Mouse (Mus musculus) NIH3T3 (cell line): Measurements from ENCODE around the gene Qtrt1.

Experiments
- DNase-seq: peaks from one replicate; pipeline ENCODE4 v3.0.0-alpha.2; 2012; ENCODE audit warnings: low read depth

Qtrt1 gene

DNA sequence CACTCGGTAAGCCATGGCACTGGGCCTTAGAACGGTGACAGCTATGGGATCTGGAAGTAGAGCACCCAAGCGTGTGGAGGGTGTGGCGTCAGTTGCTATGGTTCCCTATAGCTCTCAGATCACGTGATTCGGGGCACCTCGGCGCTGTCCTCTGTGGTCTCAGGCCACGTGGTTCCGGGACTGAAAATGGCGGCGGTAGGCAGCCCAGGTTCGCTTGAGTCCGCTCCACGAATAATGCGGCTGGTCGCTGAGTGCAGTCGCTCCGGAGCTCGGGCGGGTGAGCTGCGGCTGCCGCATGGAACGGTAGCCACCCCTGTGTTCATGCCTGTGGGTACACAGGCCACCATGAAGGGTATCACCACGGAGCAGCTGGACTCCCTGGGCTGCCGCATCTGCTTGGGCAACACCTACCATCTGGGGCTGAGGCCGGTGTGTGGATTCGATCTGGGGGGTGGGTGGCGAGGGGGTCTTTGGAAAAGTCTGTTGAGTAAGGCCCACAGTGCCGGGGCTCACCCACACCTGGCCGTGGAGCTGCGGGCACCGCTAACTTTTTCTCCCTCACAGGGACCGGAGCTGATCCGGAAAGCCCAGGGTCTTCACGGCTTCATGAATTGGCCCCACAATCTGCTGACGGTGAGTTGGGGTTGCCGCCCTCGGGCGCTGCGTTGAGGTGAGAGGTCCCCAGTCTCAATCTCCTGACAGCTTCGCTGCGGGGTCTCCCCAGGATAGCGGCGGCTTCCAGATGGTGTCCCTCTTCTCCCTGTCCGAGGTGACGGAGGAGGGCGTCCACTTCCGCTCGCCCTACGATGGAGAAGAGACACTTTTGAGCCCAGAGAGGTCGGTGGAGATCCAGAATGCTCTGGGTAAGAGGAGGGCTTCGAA is at the start of gene Qtrt1:
TSS of gene Qtrt1 (plus strand) at position 169 of the 882 bp plus-strand sequence.
- DNase-seq, result peak; percentile 86

DNA sequence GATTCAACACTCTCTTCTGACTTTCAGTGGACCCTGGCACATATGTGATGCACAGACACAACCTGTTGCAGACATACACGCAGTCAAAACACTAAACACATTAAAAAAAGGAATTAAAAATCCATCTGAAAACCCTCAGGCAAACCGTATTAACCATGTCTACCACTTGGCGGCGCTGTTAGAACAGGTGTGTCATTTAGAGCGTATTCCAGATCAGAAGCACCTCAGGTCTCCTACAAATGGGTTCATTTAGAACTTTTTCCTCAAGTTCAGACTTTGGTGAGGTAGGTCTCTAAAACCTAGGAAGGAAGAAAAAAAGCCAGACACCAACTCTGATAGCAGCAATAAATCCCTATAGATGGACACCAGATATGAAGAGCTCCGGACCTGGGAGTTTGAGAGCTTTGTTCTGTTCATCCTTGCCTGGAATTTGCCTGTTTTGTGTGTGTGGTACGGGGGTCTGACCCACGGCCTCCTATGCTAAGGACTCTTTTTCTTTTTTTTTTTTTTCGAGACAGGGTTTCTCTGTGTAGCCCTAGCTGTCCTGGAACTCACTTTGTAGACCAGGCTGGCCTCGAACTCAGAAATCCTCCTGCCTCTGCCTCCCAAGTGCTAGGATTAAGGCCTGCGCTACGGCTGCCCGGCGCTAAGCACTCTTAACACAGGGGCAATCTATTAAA is 45.0 kb upstream of the Qtrt1 start:
- DNase-seq, result peak; percentile 78

DNA sequence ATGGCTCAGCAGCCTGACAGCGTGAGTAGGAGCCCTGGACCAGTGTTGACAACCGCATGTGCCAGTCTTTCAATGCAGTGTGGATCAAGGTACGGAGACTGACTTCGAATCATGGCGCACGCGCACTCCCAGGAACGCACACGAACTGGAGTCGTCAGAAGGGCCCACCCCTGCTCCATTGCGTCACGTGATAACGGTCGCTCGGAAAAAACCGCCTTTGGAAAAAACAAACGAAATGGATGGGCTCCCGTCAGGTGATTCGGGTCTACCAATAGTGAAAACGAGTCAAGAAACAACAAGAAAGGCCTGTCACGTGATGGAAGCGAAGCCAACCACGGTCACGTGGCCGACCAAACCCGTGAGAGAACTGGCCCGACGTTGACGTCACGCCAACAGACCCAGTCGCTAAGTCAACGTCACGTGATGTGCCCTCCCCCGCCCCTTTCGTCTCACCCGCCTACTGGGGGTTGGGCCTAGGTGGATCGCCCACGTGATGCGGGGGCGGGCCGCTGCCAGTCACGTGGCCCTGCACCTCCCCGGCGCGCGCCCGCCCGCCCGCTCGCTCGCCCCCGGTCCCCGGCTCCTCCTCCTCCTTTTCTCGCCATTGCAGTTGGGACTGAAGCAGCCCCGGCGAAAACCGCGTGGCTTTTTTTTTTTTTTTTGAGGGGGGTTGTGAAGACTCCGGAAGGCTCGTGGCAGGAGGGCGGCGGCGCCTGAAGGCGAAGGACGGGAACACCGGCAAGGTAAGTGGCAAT is 44.1 kb upstream of the Qtrt1 start, which contains the start of gene Ilf3:
TSS of gene Ilf3 (plus strand) at position 515 of the 755 bp plus-strand sequence.
- DNase-seq, result peak; percentile 99

DNA sequence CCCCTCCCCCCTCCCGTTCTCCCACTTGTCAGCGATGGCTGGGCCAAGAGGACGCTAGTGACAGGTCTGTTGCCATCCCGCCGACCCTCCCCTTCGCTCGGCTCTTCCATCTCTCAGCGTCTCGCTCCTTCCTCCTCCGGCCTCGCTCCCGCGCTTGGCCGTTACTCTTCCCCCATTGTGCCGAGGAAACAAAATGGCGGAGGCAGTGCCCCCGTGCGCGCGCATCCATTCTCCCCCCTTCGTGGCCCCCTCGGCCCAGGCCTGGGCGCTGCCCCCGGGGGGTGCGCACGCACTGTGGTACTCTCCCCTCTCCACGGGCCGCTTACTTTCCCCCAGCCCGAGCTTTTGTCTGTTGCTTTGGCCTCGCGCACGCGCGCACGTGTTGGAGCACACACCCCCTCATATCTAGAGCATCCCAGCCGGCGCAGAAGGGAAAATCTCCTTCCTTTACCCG is 43.5 kb upstream of the Qtrt1 start:
- peak; percentile 86 for DNase-seq

DNA sequence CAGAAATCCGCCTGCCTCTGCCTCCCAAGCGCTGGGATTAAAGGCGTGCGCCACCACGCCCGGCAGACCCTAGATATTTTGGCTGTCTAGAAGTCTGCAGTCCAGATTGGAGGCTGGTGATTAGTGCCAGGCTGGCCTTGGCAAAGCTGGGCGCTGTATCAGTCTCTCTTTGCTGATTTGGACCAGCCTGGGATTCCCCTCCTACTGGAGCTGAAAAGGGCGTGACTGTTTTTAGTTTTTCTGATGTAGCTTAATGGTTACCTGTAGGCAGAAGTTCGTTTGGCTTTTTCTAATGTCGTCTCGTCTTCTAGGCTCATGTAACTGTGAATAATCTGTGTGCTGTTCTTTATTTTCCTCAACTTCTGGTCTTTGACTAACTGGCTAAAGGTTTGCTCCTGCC is 42.6 kb upstream of the Qtrt1 start:
- no peak for DNase-seq

DNA sequence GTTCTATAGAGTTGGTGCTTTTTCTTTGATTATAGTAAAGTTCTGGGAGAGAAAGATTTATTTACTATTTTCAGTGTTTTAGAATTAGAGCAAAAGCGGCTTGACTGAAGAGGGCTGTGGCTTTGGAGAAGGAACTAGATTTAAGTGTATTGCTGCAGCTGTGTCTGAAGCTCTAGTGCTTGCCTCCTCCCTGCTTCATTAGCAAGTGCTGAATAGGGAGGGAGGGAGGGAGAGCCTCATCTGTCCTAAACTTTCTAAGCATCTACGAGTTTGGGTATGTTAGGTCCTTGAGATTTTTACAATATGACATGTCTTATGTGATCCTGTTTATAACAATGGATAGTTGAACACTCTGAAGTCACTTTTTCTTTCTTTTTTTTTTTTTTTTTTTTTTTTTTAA is 40.8 kb upstream of the Qtrt1 start:
- no peak for DNase-seq

DNA sequence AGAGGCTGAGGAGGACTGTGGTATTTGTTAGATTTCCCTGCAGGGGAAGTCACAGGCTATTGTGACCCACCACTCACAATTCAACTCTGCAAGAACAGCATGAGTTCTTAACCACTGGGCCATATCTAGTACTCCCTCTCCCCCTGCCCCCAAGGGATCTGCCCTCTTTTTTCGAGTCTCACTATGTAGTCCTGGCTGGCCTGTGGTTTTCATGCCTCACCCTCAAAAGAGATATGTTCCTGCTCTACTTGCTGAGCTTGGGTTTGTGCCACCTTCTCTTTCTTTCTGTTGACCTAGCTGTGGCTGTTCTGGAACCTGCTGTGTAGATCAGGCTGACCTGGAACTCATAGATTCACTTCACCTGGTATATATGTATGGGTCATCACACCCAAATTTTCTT is 39.1 kb upstream of the Qtrt1 start:
- DNase-seq, result no peak

DNA sequence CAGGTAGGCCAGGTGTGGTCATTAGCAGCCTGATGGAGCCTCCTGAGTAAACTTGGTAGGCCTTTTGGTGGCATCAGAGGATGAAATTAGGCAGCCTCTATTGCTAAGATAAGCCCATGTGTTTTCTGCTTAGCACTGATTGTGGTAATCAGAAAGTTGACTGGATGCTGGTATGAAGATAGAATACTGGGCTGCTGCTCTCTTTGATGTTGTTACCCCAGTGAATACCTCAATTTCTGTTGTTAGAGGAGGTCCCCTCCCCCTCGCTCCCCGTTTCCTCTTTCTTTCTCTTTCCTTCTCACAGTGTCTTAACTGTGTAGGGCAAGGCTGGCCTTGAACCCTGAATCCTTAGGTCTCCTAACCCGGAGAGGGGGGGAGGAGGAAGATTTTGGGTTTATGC is 32.4 kb upstream of the Qtrt1 start:
- DNase-seq, result no peak

DNA sequence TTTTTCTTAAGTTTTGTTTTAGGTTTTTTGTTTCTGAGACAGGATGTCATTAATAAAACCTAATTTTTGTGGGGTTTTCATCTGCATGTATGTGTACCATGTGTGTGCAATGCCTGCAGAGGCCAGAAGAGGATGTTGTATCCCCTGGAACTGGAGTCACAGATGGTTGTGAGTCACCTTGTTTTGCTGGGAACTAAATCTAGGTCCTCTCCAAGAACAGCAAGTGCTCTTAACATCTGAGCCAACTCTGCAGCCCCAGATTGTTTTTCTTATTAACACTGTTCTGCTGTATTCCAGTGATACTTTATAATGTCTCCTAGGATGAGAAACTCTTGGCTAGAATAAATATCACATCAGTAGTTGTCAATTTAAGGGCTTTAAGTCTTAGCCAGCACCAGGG is 30.8 kb upstream of the Qtrt1 start:
- no peak for DNase-seq

DNA sequence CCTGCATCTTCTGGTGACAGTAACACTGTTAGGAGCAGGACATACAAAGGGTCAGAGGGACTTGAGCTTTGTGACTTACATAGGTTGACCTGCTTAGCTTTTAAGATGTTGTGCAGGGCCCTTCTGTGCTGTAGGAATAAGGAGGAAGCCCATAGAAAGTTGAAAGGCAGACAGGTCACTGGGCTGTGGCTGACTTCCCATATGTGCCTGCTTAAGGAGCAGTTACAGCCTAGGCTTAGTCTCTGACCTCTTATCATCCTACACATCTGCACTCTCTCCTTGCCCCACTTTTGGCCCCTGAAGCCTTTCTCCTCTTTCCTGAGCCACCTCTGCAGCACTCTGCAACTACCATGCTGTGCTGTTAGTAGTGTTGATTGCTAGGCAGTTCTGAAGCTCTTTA is 27.7 kb upstream of the Qtrt1 start:
- no peak for DNase-seq

DNA sequence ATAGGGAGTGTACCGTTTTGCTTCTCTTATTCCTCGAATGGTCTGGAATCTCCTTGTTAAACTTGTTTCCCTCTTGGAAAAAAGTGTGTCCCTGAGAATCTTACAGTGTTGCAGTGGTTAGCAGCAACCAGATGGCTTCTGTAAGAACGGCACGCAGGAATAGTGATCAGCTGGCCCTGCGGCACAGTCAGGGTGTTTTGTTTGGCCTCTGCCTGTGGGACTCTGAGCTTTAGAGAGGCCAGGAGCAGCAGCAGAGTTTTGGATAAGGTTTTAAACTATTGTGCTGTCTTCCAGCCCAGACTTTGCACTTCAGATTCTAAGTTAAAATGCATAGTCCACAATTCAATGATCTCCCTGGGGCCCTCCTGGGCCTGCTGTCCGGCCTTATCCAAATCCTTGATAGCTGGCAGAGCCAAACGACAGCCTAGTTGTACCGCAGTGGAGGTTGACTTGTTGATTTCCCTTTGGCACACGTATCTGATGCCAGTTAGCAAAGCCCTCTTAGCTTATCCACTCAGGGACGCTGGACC is 18.9 kb upstream of the Qtrt1 start:
- no peak for DNase-seq

DNA sequence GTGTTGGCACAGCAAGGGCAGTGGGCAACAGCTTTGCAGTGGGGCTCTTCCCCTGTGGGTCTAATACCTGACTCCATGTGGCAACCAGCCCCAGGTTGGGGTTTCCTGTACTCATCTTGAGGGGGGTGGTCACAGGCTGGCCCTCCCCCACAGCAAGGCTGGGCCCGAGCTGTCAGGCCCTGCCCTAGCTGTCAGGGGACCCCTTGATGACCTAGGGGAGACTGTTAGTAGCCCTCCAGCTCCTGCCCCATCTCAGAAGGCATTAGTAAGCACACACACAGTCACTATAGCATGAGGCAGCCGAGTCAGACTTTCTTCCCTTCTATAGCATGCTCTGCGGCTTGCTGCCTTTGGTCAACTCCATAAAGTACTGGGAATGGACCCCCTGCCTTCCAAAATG is 15.9 kb upstream of the Qtrt1 start:
- no peak for DNase-seq

DNA sequence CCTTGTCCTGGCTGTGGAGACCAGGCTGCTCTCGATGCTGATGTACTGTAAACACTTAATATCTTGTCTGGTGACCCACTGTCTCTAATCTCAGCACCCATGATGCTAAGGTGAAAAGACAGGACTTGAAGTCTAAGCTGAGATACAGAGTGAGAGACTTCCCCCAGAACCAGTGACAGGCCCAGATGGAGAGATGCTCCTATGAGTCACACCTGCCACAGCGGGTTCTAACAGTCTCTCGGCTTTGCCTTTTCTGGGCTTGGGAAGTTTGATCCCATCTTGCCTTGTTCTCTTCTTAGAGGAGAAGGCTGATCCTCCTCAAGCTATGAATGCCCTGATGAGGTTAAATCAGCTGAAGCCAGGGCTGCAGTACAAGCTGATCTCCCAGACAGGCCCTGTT is 14.5 kb upstream of the Qtrt1 start:
- DNase-seq, result no peak

DNA sequence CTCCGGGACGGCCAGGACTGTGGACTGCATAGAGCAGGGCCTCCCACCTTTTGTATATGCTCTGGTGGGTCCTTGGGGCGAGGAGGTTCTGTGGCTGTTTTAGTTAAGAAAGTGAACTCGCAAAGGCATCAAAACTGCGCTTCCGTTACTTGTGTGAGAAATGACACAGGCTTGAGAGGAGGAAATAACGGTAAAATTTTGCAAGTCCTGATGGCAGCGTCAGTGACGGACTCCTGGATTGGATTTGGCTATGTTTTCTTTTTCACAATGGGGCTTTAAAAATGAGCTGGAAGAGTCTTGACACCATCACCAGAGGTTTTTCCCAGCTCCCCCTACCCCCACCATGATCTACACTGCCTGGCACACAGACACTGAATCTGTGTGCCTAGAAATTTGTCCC is 10.6 kb upstream of the Qtrt1 start:
- DNase-seq, result no peak

DNA sequence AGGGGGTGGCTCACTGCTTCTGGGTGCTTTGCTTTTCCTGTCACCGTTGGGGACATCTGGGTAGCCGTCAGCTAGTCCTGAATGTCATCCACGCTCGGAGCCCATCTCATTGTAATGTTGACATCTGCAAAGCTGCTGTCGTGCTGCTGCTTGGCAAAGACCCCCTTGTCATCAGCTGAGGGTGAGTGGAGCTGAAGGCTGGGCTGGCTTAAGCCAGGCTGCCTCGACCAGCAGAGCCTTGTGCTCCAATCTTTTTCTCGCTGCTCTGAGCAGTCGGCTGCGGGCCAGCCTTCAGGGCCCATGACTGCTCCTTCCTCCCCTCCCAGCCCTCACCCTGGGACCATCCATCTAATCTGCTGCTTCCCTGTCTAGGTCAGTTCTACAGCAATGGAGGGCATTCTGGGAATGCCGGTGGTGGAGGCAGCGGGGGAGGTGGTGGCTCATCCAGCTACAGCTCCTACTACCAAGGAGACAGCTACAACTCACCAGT is 8.8 kb upstream of the Qtrt1 start:
- no peak for DNase-seq

DNA sequence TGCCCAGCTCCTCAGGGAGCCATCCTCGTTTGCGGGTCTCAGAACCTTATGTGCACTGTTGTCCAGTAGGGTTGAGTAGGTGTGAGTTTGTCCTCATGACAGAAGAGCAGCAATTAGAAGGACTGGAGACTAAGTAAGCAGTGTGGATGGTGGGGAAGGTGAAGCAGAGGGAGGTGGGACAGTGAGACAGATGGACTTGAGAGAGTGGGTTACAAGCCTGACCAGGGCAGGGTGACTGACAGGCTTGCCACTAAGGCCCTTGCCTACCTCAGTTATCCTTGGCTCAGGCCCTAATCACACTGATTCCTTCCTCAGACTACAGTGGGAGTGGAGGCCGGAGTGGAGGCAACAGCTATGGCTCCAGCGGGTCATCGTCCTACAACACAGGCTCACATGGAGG is 7.9 kb upstream of the Qtrt1 start:
- no peak for DNase-seq

DNA sequence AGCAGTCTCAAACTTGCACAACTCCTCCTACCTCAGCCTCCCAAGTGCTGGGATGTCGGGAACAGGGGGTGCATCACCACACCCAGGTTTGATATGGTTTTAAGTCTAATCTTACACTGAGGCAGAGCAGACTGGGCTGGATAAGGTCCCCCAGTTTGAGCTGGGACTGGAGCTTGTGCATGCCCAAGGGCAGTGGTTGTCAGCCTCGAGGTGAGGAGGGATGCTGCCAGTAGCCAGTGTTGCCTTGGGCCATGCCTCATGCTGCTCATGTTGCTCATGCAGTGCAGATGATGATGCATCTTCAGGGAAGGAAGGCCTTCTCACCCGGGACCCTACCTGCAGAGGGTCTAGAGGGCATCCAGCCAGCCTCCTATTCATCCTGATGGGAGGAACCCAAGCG is 6.1 kb upstream of the Qtrt1 start:
- DNase-seq, result no peak

DNA sequence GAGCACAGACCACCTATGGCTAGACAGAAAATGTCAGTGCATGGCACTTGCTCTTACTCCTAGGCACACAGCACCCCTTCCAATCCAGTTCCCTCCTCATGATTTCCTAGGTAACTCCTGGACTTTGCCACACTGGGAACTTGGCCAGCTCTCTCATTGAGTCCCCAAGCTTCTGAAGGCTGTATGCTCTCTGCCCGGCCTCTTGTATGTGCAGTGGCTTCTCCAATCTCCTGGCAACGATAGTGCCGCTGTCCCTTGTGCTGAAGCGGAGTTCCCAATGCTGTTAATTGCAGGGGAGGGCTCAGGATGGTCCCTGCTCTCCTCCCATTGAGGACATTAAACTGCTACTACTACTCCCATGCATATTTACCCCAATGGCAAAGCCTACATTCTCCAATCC is 3.7 kb upstream of the Qtrt1 start:
- peak; percentile 49 for DNase-seq

DNA sequence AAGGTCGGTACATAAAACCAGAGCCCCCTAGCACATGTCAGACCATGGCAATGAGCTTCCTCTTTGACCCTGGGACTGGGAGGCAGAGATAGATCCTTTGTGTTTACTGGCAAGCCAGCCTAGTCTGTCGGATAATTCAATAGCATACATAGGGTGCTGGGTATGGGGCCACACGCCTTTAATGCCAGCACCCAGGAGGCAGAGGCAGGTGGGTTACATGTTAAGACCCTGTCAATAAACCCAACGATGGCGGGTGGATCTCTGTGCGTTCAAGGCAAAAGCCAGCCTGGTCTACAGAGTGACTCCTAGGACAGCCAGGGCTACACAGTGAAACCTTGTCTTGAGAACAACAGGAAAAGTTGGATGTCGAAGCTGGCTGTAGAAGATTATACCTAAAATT is 3.0 kb upstream of the Qtrt1 start:
- no peak for DNase-seq

DNA sequence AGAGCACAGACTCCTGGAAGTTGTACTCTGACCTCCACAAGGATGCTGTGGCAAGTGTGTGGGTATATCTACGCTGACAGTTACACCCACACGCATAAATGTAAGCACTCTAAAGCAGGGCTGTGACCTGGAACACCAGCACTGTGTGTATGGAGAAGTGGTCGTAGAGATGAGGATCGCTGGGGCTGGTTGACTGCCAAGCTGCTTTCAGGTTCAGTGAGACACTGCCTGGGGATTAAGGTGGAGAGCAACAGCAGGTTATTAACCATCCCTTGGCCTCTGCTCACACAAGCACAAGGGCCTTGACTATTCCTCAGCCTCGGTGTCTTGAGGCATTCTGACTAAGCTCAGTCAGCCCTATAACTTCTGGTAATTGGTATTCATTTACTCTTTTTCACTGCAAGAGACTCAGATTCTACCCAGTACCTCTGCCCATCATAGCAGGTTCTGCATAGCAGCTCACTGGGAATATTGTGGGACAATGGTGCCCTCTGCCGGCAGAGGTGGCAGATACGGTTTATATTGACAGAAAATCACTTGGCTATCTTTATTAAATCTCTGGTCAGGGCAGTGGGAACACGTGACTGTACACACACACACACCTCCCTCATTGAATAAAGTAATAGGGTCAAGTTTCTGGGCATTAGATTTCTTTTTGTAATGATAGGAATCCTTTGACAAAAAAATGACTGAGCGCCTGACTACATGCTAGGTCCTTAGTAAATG is 1.9 kb upstream of the Qtrt1 start:
- DNase-seq, result peak; percentile 91

DNA sequence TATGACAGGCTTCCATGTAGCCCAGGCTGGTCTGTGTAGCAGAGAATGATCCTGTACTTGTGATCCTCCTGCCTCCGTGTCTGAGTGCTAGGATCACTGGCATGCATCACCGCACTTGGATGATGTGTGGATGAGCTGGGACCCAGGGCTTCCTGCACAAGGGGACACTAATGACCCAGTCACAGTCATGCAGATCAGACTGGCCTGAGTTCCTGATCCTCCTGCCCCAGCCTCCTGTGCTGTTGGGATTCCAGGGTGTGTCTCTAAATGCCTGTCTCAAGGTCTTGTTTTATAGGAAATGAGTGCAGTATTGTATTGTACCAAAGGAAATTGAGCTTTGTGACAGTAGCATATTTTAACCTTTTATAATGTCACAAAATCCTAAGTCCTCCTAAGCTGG is 6.2 kb downstream of the Qtrt1 start:
- DNase-seq, result no peak

DNA sequence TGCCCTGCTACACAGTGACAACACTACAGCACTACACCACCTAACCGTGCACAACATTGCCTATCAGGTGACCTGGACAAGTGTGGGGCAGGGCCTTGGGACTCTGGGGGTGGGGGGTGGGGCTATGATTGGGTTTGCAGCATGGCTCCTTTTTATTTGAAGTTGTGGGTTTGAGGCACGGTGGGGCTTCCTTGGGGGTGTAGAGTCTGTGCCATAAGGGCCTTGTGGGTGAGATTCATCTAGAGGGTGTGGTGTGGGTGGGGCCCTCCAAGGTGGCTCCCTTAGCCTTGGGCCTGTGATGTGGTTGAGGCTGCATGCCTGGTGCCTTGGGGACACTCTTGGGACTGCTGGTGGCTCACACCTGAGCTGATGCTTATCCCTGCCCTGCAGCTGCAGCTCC is 8.0 kb downstream of the Qtrt1 start:
- DNase-seq, result no peak
